Mouse (Mus musculus) right cerebral cortex, adult 18-20 months (tissue): ENCODE measurements at regions not wholly inside any gene's neighbourhood (a gene's known extent, or its start where the extent isn't known, plus 50 kb on each side); places are given as distances from the start of the nearest gene placed in this dataset.

ENCODE experiments used
- DNase-seq: peaks from one replicate; pipeline ENCODE4 v3.0.0; 2022; ENCODE audit warnings: mixed read lengths

GRCm38 (mm10) chr14:101146746-101147145, 53.4 kb downstream of the Prr30 start:
- no peak for DNase-seq

GRCm38 (mm10) chr14:101137426-101137825, 62.7 kb downstream of the Prr30 start:
- DNase-seq: peak; percentile 2
